Mouse (Mus musculus) naive thymus-derived CD4-positive, alpha-beta T cell, adult 5 months (primary cell): ENCODE data around the gene Olfr916. TPM values are rescaled to one million over a fixed set of nuclear protein-coding genes. Genes with fewer than 3 reads are reported as not detected.

ENCODE experiments used
- polyA plus RNA-seq: library from polyadenylated mRNA; unstranded; fragments of 100-300 nt; shearing (Covaris generic); gene quantifications from one replicate; pipeline ENCODE4 v1.2.1, GENCODE M21; 2017

Gene Olfr916
- not detected for polyA plus RNA-seq

DNA sequence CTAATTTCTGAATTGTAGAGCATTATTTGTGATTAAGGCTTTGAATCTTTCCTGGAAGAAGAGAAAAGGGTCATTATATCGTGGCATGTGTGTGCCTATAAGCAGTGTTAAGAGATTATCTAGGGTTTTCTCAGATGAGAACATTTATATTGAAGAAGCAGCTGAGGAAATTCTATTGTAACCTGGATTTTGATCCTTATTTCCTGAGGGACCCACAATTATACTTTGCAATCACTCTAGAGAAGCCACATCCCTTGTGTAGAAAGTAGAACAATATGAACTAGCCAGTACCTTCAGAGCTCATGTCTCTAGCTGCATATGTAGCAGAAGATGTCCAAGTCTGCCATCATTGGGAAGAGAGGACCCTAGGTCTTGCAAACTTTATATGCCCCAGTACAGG lies at the start of gene Olfr916:
Gene Olfr916 (minus strand): TSS at position 101 of the 400 bp plus-strand sequence.

DNA sequence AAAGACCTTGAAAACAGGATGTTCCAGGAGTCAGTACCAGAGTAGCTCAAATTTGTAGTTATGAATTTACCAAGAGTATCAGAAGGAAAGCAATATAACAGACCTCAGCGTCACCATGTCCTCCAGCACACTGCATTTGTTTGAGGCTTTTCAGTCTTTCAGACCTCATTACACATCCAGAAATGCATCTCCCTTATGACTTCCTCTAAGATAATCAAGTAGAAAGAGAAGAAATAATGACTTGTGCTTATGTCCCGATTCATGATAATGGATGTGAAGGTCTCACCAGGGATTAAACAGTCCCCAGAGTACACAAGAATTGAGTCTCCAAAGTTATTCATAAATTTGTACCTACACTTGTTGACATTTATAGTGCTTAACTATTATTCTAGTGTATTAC lies 14.8 kb upstream of the Olfr916 start, which contains the start of gene Olfr918:
Gene Olfr918 (minus strand): TSS at position 101 of the 400 bp plus-strand sequence.

GRCm38 (mm10) chr9:38665742-38666141 lies 6.1 kb upstream of the Olfr916 start, which contains the start of gene Olfr917:
Gene Olfr917, minus strand, starts transcription at chr9:38665842.

Other genes starting within 250 kb of the Olfr916 start
- not detected for gene Olfr901, start 230.4 kb downstream of the Olfr916 start, polyA plus RNA-seq
- gene Olfr902, start 212.2 kb downstream of the Olfr916 start, polyA plus RNA-seq = not detected
- gene Olfr904, start 196.7 kb downstream of the Olfr916 start, polyA plus RNA-seq = not detected
- not detected for gene Olfr905, start 188.8 kb downstream of the Olfr916 start, polyA plus RNA-seq
- gene Olfr906, start 172.8 kb downstream of the Olfr916 start, polyA plus RNA-seq = not detected
- gene Olfr907, start 164.1 kb downstream of the Olfr916 start, polyA plus RNA-seq = not detected
- not detected for gene Olfr911-ps1, start 138.3 kb downstream of the Olfr916 start, polyA plus RNA-seq
- gene Olfr910, start 122.0 kb downstream of the Olfr916 start, polyA plus RNA-seq = not detected
- gene Olfr912, start 79.7 kb downstream of the Olfr916 start, polyA plus RNA-seq = 0.12 TPM
- gene Olfr913, start 67.1 kb downstream of the Olfr916 start, polyA plus RNA-seq = not detected
- gene Olfr914, start 54.8 kb downstream of the Olfr916 start, polyA plus RNA-seq = not detected
- not detected for gene Olfr917, start 6.0 kb upstream of the Olfr916 start, polyA plus RNA-seq
- gene Olfr918, start 14.7 kb upstream of the Olfr916 start, polyA plus RNA-seq = not detected
- not detected for gene Olfr919, start 43.8 kb upstream of the Olfr916 start, polyA plus RNA-seq
- 7.8 TPM for gene Vwa5a, start 58.4 kb upstream of the Olfr916 start, polyA plus RNA-seq
- gene Olfr920, start 92.4 kb upstream of the Olfr916 start, polyA plus RNA-seq = 0.17 TPM
- gene Olfr921, start 113.2 kb upstream of the Olfr916 start, polyA plus RNA-seq = not detected
- gene Olfr922, start 154.7 kb upstream of the Olfr916 start, polyA plus RNA-seq = not detected
- not detected for gene Olfr923, start 166.7 kb upstream of the Olfr916 start, polyA plus RNA-seq
- not detected for gene Olfr924, start 184.6 kb upstream of the Olfr916 start, polyA plus RNA-seq
- not detected for gene Olfr26, start 195.2 kb upstream of the Olfr916 start, polyA plus RNA-seq
- gene Olfr926, start 217.3 kb upstream of the Olfr916 start, polyA plus RNA-seq = not detected